Comparison of ENCODE assay signal across 8 mouse cellular contexts in the genomic region with DNA sequence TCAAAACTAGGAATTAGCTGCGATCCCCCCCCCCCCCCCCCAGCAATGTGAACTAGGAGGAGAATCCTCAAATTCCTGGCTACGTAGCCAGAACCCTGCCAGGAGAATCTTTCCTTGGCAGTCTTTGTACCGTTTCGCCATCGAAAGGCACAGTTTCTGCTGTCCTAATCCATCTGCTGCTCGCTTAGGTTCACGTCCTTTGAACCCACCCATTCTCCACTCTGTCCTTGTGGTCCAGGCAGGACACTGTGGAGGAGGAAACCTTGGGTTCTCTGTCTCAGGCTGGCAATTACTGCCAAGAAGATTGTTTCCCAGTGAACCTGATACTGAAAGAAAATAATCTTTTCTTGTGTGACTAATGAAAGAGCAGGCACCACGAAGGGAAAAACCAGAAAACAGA. TPM values are rescaled to one million over a fixed set of nuclear protein-coding genes. Genes with fewer than 3 reads are reported as not detected.
A peak's percentile ranks its signal among the peaks of the same experiment; 100 is the strongest.
DNase-seq lines count a peak whose midpoint lies in the region; ATAC-seq and TF ChIP-seq lines count a peak whose summit lies in the region.

No protein-coding gene starts in this region.

- no peak for TF ChIP-seq CTCF in C2C12 (IDR thresholded peaks at IDR 0.05; ENCODE audit: control insufficient read depth, insufficient read depth, insufficient read length)
- TF ChIP-seq CTCF in intestine, postnatal 0 days (IDR thresholded peaks at IDR 0.05; ENCODE audit: low read depth) = no peak

- no peak overlapping the region for H3ac ChIP-seq in C2C12 (ENCODE audit: control insufficient read depth, insufficient read length, low read depth)

- peak overlapping the region; percentile 91 for H3K4me3 ChIP-seq in C2C12 (ENCODE audit: insufficient read depth, poor library complexity, severe bottlenecking)
- peak overlapping the region; percentile 85 for H3K4me3 ChIP-seq in embryonic facial prominence, embryonic 12.5 days
- peak overlapping the region; percentile 97 for H3K4me3 ChIP-seq in intestine, postnatal 0 days (ENCODE audit: low read depth, low read length)
- peak overlapping the region; percentile 96 for H3K4me3 ChIP-seq in midbrain, embryonic 13.5 days (replicated peaks)

- peak overlapping the region; percentile 83 for H3K4me2 ChIP-seq in embryonic facial prominence, embryonic 12.5 days (replicated peaks)
- H3K4me2 ChIP-seq in intestine, postnatal 0 days (replicated peaks; ENCODE audit: low read depth) = peak overlapping the region; percentile 74
- peak overlapping the region; percentile 83 for H3K4me2 ChIP-seq in midbrain, embryonic 13.5 days (replicated peaks)

- 3% methylated on average over 8 of the region's 8 CpGs for WGBS in embryonic facial prominence, embryonic 12.5 days
- 1% methylated on average over 8 of the region's 8 CpGs for WGBS in intestine, postnatal 0 days
- 2% methylated on average over 8 of the region's 8 CpGs for WGBS in midbrain, embryonic 13.5 days

- no peaks in the 10 kb centered on the region for H3K27me3 ChIP-seq in C2C12 (ENCODE audit: control insufficient read depth, insufficient read depth, insufficient read length)
- no peaks in the 10 kb centered on the region for H3K27me3 ChIP-seq in embryonic facial prominence, embryonic 12.5 days
- no peaks in the 10 kb centered on the region for H3K27me3 ChIP-seq in intestine, postnatal 0 days (replicated peaks; ENCODE audit: control insufficient read depth, insufficient read depth, low read length)
- H3K27me3 ChIP-seq in midbrain, embryonic 13.5 days = peaks cover 3% of the 10 kb centered on the region; the same call in 1 of the 2 replicates

- H3K9me3 ChIP-seq in embryonic facial prominence, embryonic 12.5 days = no peaks in the 10 kb centered on the region
- H3K9me3 ChIP-seq in intestine, postnatal 0 days (ENCODE audit: control insufficient read depth) = no peaks in the 10 kb centered on the region
- H3K9me3 ChIP-seq in midbrain, embryonic 13.5 days = no peaks in the 10 kb centered on the region

- peaks cover 44% of the 10 kb centered on the region for H3K79me2 ChIP-seq in C2C12 (ENCODE audit: control insufficient read depth, insufficient read depth)

- H3K27ac ChIP-seq in embryonic facial prominence, embryonic 12.5 days = no peak overlapping the region
- H3K27ac ChIP-seq in intestine, postnatal 0 days (ENCODE audit: low read depth, low read length) = peak overlapping the region; percentile 99
- H3K27ac ChIP-seq in midbrain, embryonic 13.5 days = no peak overlapping the region

- no peak for ATAC-seq in embryonic facial prominence, embryonic 12.5 days (ENCODE audit: insufficient number of reproducible peaks, insufficient read depth, low FRiP score, low TSS enrichment)
- no peak for ATAC-seq in intestine, postnatal 0 days
- ATAC-seq in midbrain, embryonic 13.5 days = no peak

- H3K36me3 ChIP-seq in C2C12 (ENCODE audit: control insufficient read depth, insufficient read depth) = peaks cover 13% of the 10 kb centered on the region
- no peaks in the 10 kb centered on the region for H3K36me3 ChIP-seq in embryonic facial prominence, embryonic 12.5 days
- no peaks in the 10 kb centered on the region for H3K36me3 ChIP-seq in intestine, postnatal 0 days (ENCODE audit: control insufficient read depth, insufficient read depth)
- no peaks in the 10 kb centered on the region for H3K36me3 ChIP-seq in midbrain, embryonic 13.5 days

- DNase-seq in cerebellum, adult 11 months = peak; percentile 6
- no peak for DNase-seq in cerebellum, postnatal 4 days (ENCODE audit: low spot score in 2 of 2)
- DNase-seq in frontal cortex, postnatal 10 days (ENCODE audit: low spot score in 2 of 2) = no peak
- no peak for DNase-seq in left cerebral cortex, postnatal 25 days (ENCODE audit: low spot score in 2 of 2)

- peaks cover 9% of the 10 kb centered on the region; the same call in 1 of the 2 replicates for H3K4me1 ChIP-seq in embryonic facial prominence, embryonic 12.5 days
- peaks cover 2% of the 10 kb centered on the region for H3K4me1 ChIP-seq in intestine, postnatal 0 days (replicated peaks; ENCODE audit: control insufficient read depth, insufficient read depth, low read length)
- H3K4me1 ChIP-seq in midbrain, embryonic 13.5 days (replicated peaks) = peaks cover 34% of the 10 kb centered on the region

- H3K79me3 ChIP-seq in C2C12 (ENCODE audit: low read depth) = peaks cover 28% of the 10 kb centered on the region

- intact Hi-C loops in left cerebral cortex, postnatal 25 days (cut with DNase I) = loop anchor here (2.0 to 10.0 kb wide), 3 partner anchors 109 to 431 kb away; no protein-coding TSS in a partner anchor

- no peak overlapping the region for H3K9ac ChIP-seq in embryonic facial prominence, embryonic 12.5 days
- H3K9ac ChIP-seq in intestine, postnatal 0 days (ENCODE audit: low read depth, low read length) = 0 out of 2 replicates have a peak overlapping the region, but pooled peaks have one; percentile 26
- peak overlapping the region; percentile 44 for H3K9ac ChIP-seq in midbrain, embryonic 13.5 days (replicated peaks)

TF ChIP-seq in C2C12, 6 proteins besides CTCF, POLR2A, EP300 and RAD21:
- TF ChIP-seq USF1 (IDR thresholded peaks at IDR 0.05; ENCODE audit: low read depth) = no peak
- no peak for TF ChIP-seq CEBPB (IDR thresholded peaks at IDR 0.05; ENCODE audit: low read depth)
- TF ChIP-seq MAX (IDR thresholded peaks at IDR 0.05) = no peak
- no peak for TF ChIP-seq MYOD1 (IDR thresholded peaks at IDR 0.05; ENCODE audit: control insufficient read depth, insufficient read length, low read depth)
- no peak for TF ChIP-seq FOSL1 (IDR thresholded peaks at IDR 0.05; ENCODE audit: insufficient read depth, low read length, poor library complexity, severe bottlenecking)
- no peak for TF ChIP-seq MYOG (IDR thresholded peaks at IDR 0.05; ENCODE audit: control insufficient read depth, extremely low read depth, insufficient read length)

RNA-seq across cellular contexts. Expression of a gene that starts 1.0 kb away (rescaled TPM):
- 5.7 TPM for polyA plus RNA-seq in C2C12 (2012; fragmentation: generic; extraction: Trizol)
- polyA plus RNA-seq in embryonic facial prominence, embryonic 12.5 days (2016; fragmentation: Nextera tagmentation; extraction: Ambion mirVana) = 13.2 and 14.4 TPM in 2 replicates
- 8.2 and 10.5 TPM in 2 replicates for polyA plus RNA-seq in intestine, postnatal 0 days (2015; fragmentation: Nextera tagmentation; extraction: Ambion mirVana)
- 13.0 and 13.9 TPM in 2 replicates for polyA plus RNA-seq in midbrain, embryonic 13.5 days (2015; fragmentation: Nextera tagmentation; extraction: Ambion mirVana)
- total RNA-seq in left cerebral cortex, postnatal 25 days (2021) = 10 to 100 TPM; 54.5 to 56.3 TPM

RNA-seq across cellular contexts. Expression of a gene that starts 25.3 kb away (rescaled TPM):
- not detected for polyA plus RNA-seq in C2C12 (2012; fragmentation: generic; extraction: Trizol)
- not detected in 2 replicates for polyA plus RNA-seq in embryonic facial prominence, embryonic 12.5 days (2016; fragmentation: Nextera tagmentation; extraction: Ambion mirVana)
- polyA plus RNA-seq in intestine, postnatal 0 days (2015; fragmentation: Nextera tagmentation; extraction: Ambion mirVana) = not detected in 2 replicates
- not detected in 2 replicates for polyA plus RNA-seq in midbrain, embryonic 13.5 days (2015; fragmentation: Nextera tagmentation; extraction: Ambion mirVana)
- total RNA-seq in left cerebral cortex, postnatal 25 days (2021) = not detected

RNA-seq across cellular contexts. Expression of a gene that starts 58.0 kb away (rescaled TPM):
- polyA plus RNA-seq in C2C12 (2012; fragmentation: generic; extraction: Trizol) = 0.23 TPM
- 0.38 and 0.54 TPM in 2 replicates for polyA plus RNA-seq in embryonic facial prominence, embryonic 12.5 days (2016; fragmentation: Nextera tagmentation; extraction: Ambion mirVana)
- 5.8 and 7.3 TPM in 2 replicates for polyA plus RNA-seq in intestine, postnatal 0 days (2015; fragmentation: Nextera tagmentation; extraction: Ambion mirVana)
- polyA plus RNA-seq in midbrain, embryonic 13.5 days (2015; fragmentation: Nextera tagmentation; extraction: Ambion mirVana) = not detected in 2 replicates
- not detected for total RNA-seq in left cerebral cortex, postnatal 25 days (2021)
